Mouse (Mus musculus): ENCODE data around the gene Chchd1.
A peak's percentile ranks its signal among the peaks of the same experiment; 100 is the strongest.

The Chchd1 gene

DNA sequence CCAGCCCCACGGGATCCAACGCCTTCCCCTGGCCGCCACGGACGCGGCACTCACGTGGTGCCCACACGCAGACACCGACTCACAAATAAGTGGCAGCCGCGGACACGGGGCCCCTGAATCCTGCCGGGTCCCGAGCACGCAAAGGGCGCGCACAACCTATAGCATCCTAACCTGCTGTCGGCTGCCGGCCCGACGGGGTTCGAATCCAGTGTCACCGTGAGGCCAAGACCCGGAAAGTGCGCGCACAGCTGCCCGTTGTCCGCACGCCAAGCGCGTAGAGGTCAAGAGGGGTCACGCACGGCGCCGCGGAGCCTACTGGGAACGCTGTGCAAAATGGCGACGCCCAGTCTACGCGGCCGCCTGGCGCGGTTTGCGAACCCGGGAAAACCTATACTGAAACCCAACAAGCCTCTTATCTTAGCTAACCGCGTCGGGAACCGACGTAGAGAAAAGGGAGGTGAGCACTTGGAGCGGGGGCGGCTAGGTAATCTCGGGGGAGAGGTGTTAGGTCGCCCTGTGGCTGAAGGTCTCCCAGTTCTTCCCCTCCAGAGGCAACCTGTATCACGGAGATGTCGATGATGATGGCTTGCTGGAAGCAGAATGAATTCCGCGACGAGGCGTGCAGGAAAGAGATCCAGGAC lies at the start of gene Chchd1:
TSS of gene Chchd1 (plus strand) at position 266 of the 641 bp plus-strand sequence.
- DNase-seq = peak; percentile 92

DNA sequence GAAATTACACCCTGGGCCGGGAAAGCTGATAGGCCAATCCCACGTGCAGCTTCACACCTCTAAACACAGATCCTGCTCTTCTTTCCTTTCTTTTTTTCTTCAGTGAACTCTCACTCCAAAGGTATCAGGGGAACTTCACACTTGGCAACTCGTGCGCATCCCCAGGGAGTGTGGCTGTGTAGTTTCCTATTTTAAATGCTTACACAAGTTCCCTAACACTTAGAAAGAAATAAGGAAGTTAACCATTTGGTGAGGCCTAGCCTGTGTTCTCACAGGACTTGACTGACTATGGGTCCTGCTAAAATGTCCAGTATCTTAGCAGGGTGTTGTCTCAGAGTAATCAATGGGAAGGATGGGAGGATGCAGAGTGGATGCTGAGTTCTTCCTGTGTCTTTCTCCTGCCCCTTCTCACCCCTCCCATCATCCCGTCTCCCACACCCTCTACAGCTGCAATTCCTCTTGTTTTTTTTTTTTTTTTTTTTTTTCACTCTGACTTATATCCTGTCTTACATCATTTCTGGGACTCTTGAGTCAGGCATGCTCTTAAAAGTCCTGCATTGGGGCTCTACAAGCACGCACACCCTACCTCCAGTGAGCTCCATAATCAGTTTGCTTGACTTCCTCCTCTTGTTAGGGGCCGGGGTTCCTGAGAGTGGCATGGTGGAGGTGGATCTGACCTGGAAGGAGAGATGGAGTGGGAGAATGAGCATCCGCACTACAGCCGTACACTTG lies 48.0 kb upstream of the Chchd1 start:
- DNase-seq = no peak

DNA sequence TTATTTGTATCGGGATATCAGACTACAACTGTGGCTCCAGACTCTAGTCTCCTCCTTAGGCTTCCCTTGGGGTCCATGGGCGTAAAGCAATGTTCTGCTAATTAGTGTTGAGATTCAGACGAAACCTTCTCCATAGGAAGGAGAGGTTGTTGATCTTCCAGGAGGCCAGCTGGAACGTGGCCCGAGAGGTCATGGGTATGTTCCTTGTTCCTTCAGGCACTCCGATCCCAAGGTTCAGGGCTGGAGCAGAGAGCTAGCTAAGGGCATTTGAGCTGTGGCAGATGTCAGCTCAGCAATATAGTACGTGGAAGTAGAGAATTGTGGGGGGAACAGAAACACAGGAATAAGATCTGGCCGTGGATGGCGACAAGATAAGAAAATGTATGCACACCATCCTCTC lies 47.1 kb upstream of the Chchd1 start:
- DNase-seq = no peak

DNA sequence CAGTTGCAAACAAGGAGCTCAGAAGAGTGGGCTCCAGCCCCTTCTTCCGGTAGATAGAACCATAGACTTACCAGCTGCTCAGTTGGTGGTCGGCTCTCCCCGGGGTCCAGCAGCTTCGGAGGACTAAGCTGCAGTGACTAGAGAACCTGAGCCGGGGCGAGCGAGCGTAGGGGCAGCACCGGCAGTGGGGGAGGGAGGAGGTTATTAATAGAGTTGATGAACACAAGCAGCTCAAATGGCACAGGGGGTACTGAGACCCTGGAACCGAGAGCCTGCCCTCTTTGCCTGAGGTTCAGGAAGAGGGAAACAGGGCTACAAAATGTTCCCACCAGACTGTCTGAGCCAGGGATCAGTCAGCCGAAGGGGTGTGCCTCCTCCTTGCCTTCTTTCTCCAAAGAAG lies 46.4 kb upstream of the Chchd1 start, which contains the start of gene Myoz1:
TSS of gene Myoz1 (minus strand) at position 180 of the 400 bp plus-strand sequence.
- no peak for DNase-seq

DNA sequence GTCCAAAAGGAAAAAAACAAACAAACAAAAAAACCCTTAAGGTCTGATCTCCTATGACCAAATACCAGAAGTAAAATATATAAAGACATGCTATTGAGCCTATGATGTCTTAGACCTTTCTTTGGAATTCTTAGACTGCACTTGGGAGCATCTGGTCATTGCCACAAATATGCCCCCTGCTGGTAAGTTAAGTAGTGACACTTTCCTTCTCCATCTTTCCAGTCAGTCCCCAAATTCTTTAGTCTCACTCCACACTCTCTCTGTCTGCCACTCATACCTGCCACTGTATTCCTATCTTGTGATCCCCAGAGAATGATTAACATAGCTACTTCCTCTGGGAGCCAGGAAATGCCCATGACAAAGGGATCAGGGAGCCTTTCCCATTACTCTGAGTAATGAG lies 44.5 kb upstream of the Chchd1 start:
- DNase-seq = peak; percentile 74

DNA sequence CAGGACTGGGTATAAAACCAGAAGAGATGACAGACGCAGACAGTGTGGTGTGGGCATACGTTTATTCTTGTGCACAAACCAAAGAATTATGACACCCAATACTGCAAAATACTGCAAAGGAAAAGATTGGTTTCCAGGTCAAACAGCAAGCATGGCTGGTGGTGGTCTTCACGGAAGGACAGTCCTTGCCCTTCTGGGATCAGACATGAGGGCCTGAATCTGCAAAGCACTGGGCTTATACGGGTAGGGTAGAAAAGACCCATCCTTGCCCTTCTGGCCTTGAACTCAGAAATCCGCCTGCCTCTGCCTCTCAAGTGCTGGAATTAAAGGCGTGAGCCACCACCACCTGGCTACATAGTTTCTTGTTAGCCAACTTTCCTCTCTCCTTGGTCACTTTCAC lies 43.9 kb upstream of the Chchd1 start:
- no peak for DNase-seq

DNA sequence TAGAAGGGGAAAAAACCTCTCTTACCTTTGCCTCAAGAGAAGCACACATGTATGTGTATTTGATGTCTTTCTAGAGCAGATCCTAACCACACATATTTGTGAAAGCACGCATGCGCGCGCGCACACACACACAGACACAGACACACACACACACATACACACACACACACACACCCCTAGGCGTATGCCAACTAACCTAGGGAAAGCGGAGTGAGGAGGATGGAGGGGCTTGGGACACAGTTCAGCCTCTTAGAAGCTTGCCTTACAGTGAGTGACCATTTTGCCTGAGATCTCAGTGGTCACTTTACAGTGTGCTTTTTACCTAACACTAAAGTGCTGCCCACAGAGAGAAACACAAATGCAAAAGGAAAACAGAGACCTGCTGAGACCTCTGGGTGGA lies 43.1 kb upstream of the Chchd1 start:
- DNase-seq = no peak

DNA sequence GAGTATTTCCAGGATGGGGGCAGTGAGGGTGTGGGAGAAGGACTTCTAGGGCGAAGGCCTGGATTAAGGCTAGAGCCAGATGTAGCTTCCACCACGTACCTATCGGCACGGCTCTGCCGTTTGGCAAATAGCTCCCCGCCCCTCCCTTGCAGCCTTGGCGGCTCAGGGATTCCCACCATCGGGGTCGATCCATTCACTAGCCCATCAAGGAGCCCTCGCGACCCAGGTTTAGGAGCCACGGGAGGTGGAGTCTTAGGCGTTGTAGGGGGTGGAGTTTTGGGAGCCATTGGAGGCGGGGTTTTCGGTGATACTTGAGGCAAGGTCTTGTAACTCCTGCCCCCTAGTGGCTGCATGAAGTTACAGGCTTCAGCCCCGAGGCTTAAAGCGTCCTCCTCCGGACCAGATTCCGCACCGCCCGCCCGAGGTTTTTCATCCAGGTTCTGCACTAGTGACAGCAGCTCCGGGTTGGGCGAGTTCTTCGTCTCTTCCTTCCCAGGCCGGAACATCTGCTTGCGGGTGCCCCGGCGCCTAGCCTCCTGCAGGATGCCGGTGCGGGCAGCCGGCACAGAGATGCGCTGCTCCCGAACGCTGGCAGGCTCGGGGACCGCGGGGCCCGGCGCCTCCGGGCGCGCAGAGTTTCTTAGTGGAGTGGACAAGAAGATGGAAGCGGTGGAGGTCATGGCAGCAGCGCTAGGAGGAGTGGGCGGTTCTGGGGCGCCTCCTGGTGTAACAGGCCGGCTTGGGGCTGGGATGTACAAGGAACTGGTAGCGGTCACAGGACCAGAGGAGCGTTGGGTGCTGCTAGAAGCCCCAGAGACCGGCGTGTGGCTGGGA lies 41.8 kb upstream of the Chchd1 start:
- peak; percentile 98 for DNase-seq

DNA sequence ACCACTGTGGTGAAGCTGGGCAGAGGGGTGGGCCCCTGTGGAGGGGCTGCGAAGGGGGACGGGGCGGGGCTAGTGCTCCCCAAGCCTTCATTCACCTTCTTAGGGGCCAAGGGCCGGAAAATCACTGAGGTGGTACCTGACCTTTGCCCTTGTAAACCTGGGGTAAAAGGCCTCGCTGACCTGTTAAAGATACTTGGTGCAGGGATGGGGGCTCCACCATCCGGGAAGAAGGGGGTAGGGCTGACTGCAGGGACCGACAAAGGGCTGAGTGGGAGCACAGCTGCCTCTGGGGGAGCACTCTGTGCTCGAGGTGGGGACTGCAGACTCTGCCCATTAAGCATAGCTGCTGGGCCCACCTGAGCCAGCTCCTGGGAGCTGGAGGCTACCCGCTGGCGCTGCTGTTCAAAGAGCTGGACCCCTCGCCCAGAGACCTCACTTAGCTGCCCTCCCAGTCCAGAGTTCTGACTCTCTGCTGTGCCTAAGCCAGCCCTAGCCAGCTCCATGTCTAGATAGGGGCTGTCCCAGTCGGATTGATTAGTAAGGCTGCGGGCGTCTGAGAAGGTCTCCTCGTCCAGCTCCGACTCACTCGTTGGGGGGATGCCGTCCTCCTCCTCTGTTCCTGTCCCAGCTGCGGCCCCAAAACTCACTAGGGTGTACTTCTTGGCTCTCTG lies 41.0 kb upstream of the Chchd1 start:
- DNase-seq = peak; percentile 73

DNA sequence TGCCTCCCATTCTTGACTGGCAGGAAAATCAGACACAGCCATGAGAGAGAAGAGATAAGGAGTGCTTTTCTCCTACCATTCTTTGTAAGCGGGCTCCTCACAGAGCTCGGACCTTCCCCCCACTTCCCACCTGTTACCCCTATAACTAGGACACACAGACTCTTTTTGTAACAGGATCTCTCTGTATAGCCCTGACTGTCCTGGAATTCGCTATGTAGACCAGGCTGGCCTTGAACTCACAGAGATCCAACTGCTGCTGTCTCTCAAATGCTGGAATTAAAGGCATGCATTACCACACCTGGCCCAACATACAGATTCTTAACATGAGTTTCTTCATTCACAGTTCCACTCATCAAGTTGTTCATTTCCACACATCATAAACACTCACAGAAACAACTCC lies 40.1 kb upstream of the Chchd1 start:
- no peak for DNase-seq

DNA sequence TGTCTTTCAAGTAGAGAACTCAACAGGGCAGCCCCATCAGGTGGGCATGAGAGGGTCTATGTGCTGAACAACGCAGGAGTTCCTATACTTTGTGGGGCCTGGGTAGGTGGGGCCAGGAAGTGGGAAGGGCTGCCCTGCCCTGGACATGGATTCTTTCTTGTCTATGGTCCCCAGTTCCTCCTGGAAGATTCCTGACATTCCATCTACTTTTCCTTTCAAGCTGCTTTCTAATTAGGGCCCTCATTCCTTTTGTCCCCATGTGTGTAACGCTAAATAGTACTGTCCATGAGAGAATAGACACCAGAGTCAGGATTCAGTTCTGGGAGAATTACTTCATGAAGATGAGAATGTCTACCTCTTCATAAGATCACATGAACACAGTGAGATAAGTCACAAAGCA lies 39.2 kb upstream of the Chchd1 start:
- DNase-seq = no peak

DNA sequence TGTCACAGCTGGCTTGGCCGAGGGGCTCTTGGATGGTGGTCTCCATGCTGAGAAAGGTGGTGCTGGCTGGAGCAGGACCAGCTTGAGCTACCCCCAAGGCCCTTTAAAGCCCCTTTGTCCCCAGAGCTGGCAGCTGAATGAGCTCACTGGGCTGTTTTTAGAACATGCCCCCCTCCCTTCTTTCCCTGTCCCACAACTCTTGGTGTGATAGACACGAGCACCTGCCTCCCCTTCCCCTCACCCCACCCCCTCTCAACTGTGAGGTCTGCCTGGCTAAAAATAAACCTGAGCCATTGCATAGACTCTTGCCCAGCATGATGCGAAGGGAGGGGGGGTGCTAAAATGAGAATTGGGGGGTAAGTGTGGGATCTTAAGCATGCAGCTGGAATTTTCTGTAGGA lies 38.4 kb upstream of the Chchd1 start:
- no peak for DNase-seq

DNA sequence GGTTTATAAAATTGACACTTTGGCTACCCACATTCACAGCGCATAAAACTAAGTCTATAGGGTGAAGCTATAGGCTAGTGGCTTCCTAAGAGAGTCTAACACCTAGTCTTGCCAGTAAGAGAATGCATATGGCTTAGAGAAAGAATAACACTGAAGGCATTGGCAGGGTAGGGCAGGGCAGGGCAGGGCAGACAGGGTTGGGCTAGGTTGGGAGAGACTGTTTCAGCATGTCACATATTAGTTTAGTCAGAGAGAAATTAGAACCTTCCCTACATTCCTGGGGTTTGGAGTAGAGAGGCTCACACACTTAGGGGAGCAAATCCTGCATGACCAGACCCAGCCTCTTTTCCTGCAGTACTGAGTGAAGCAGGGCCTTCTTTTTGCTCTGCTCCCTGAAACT lies 35.3 kb upstream of the Chchd1 start:
- no peak for DNase-seq

DNA sequence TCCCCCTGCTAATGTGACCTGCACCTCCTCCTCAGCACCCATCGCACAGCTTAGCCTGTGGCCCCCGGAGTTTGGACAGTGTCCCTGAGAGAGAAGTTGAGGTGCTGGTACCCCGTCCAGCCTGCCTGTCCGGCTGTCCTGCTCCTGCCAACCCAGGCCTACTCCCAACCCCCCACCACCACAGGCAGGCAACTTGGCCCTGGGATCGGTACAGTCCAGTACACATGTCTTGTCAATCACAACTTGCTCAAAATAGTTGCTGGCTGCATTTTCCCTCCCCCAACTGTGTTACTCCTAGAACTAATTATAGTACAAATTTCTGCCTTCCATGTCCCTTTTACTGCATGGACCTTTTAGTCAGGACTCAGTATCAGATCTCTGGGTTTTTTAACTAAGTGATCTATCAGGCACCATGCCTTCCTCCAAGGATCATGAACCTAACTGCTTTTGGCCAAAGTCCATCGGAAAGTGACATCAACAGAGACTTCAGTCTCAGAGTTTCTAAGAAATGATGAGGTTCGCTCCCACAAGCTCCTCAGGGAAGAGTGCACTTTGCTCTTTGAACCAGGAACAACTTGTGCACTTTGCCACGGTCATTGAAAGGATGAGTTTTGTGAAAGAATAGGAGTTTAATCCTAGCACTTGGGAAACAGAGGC lies 34.5 kb upstream of the Chchd1 start, which contains the start of gene Synpo2l:
TSS of gene Synpo2l (minus strand) at position 201 of the 657 bp plus-strand sequence.
- DNase-seq = peak; percentile 93

DNA sequence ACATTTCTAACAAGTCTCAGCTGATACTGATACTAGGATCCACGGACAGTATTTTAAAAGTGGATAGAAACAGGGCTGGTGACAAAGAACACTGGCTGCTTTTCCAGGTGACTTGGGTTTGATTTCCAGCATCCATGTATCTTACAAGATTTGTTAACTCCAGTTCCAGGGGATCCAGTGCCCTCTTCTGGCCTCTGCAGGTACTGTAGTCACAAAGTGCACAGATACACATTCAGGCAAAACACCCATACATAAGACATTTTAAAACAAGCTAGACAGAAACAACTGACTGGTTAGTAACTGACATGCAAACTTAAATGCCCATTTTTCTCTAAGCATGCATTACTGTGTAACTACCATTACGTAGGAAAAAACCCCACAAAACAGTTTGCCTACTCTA lies 29.8 kb upstream of the Chchd1 start:
- peak; percentile 78 for DNase-seq

DNA sequence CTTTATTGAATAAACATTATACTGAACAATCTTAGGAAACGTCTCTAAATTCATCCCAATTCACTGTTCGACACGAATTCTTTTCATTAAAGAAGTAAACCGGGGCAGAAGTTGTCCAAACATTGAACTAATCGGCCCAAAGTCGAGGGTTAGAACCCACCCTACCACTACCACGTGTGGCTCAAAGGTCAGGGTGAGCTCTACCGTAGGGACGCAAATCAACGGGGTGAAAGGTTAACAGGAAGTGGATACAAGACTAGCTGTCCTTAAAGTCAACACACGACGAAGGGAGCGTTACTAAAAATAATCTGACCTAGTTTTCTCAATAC lies 29.1 kb upstream of the Chchd1 start:
- peak; percentile 92 for DNase-seq

DNA sequence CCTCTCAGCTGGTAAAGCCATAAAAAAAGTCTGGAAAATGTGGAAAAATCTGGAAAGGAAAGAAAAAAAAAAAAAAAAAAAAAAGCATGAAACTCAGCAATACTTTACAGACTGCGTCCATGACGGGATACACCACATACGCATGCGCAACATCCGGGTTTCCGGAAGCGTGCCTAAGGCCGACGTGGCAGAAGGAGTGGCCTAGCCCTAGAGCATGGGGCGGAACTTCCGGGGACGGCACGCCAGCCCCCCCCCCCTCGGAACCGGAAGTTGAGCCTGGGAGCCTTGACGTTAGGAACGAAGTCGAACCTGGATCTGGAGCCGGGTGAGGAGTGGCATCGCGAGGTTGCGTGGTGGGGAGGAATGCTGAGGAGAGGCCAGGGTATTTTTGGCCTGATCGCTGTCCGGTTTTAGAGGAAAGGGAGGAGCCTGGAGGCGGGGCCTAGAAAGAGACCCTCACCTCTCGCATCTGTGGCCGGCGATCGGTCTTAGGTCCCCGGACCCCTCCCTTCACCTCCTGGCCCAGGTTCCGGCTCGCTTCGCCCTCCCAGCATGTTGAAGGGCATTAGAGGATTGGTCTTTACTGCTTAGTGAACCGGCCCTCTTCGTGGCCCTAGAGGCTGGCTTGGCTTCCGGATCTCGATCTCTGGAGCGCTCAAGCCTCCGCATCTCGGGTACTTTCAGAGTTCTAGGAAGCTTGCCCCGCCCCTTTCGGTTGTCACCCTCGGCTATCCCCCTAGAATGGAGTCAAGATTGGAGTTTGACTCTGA lies 28.6 kb upstream of the Chchd1 start, which contains the start of gene Sec24c:
TSS of gene Sec24c (plus strand) at position 245 of the 770 bp plus-strand sequence.
- DNase-seq = peak; percentile 97

DNA sequence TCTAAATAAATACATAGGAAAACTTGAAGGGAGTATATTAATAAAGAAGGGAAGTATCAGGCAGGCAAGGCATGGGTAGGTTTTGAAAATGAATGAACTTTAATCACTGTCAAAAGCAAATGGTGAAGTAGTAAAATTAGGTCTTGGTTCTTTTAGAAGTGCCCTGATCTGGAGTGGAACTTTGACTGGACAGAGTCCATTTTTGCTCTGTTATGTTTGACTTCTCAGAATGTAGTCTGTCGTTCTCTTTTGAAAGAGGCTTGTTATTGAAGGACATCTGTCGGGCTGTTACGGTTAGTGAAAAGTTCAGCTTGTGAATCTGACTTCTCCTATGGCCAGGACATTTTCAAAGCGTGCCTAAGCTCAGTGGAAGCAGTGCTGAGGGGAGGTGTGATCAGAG lies 24.9 kb upstream of the Chchd1 start:
- DNase-seq = peak; percentile 54

DNA sequence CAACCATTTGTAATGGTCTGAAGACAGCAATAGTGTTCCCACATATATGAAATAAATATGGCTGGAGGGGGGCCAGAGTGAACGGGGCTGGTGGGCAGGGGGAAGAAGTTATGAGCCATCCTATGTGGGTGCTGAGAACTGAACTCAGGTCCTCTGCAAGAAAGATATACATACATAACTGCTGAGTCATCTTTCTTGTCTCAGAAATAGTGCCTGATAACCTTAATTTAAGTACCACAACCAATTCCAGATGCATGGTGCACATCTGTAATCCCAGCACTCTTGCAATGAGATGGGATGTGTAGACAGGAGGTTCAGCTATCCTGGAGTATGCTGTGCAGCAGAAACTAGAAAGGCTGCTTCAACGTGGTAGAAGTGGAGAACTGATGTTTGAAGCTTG lies 21.1 kb upstream of the Chchd1 start:
- no peak for DNase-seq

DNA sequence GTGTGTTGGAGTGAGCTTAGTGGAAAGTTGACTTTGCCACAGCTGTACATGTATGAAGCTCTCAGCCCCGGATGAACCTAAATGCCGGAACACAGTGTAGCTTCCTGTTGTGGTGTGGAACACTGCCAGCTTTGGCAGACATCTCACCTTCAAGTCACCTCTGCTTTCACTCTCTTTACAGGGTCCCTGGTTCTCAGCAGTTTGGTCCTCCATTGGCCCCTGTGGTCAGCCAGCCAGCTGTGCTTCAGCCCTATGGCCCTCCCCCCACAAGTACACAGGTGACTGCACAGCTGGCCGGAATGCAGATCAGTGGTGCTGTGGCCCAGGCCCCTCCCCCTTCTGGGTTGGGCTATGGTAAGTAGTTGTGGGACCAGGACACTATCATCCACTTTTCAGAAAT lies 20.3 kb upstream of the Chchd1 start:
- DNase-seq = peak; percentile 58

DNA sequence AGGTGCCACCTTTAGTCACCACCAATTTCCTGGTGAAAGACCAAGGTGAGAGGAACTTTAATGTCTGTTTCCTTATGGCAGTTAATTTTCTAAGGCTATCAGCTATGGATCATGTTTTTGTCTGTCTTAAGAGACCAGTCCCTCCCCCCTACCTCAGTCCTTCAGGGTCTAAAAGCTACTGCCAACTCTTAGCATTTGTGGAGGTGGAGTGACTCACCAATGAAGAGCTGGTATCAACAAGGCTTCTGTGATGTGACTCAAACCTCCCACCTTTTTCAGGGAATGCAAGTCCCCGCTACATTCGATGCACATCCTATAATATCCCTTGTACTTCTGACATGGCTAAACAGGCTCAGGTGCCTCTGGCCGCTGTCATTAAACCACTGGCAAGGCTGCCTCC lies 16.2 kb upstream of the Chchd1 start:
- no peak for DNase-seq

DNA sequence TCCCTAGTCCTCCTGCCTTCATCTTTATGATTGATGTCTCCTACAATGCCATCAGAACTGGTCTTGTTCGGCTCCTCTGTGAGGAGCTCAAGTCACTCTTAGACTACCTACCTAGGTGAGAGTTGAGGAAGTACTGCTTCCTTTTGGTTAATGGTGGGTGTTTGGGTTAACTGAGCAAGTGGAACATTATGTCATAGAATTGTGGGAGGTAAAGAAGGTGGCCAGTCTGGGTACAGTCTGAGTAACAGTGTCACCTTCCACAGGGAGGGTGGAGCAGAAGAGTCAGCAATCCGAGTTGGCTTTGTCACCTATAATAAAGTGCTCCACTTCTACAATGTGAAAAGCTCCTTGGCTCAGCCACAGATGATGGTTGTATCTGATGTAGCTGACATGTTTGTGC lies 13.8 kb upstream of the Chchd1 start:
- DNase-seq = no peak

Measured in kidney, adult 9 months (tissue).